Mouse (Mus musculus): ENCODE data around the gene Sectm1b.

Gene Sectm1b

GRCm38 (mm10) chr11:121081120-121081519 is 17.8 kb upstream of the Sectm1b start, which contains the start of gene Sectm1a:
Sectm1a (minus strand) TSS chr11:121081220.
- in situ Hi-C loops (cut with MboI; ENCODE audit: low pct_unique_long_range_greater_than_20kb in 1 of 2, low sequenced_read_pairs in 2 of 2, unreplicated experiment in 1 of 2) = no loop called here

- in situ Hi-C loops (cut with MboI; ENCODE audit: low pct_unique_long_range_greater_than_20kb in 1 of 2, low sequenced_read_pairs in 2 of 2, unreplicated experiment in 1 of 2) = no loop called here
Measured at GRCm38 (mm10) chr11:121080330-121080729, 17.0 kb upstream of the Sectm1b start.

GRCm38 (mm10) chr11:121075655-121076054 is 12.3 kb upstream of the Sectm1b start:
- in situ Hi-C loops (cut with MboI; ENCODE audit: low pct_unique_long_range_greater_than_20kb in 1 of 2, low sequenced_read_pairs in 2 of 2, unreplicated experiment in 1 of 2) = no loop called here

GRCm38 (mm10) chr11:121069662-121070061 is 6.3 kb upstream of the Sectm1b start:
- in situ Hi-C loops (cut with MboI; ENCODE audit: low pct_unique_long_range_greater_than_20kb in 1 of 2, low sequenced_read_pairs in 2 of 2, unreplicated experiment in 1 of 2) = loop anchor here in 1 of 2 experiments (10.0 kb wide), 1 partner anchor 55 kb away; no protein-coding TSS in a partner anchor

- in situ Hi-C loops (cut with MboI; ENCODE audit: low pct_unique_long_range_greater_than_20kb in 1 of 2, low sequenced_read_pairs in 2 of 2, unreplicated experiment in 1 of 2) = loop anchor here in 1 of 2 experiments (10.0 kb wide), 1 partner anchor 57 kb away; no protein-coding TSS in a partner anchor
Measured at GRCm38 (mm10) chr11:121067895-121068294, 4.5 kb upstream of the Sectm1b start.

GRCm38 (mm10) chr11:121064197-121064596 is 828 bp upstream of the Sectm1b start:
- in situ Hi-C loops (cut with MboI; ENCODE audit: low pct_unique_long_range_greater_than_20kb in 1 of 2, low sequenced_read_pairs in 2 of 2, unreplicated experiment in 1 of 2) = loop anchor here in 1 of 2 experiments (10.0 kb wide), 1 partner anchor 61 kb away; no protein-coding TSS in a partner anchor

GRCm38 (mm10) chr11:121061615-121062014 is 1.8 kb downstream of the Sectm1b start:
- in situ Hi-C loops (cut with MboI; ENCODE audit: low pct_unique_long_range_greater_than_20kb in 1 of 2, low sequenced_read_pairs in 2 of 2, unreplicated experiment in 1 of 2) = loop anchor here in 1 of 2 experiments (10.0 kb wide), 1 partner anchor 63 kb away; no protein-coding TSS in a partner anchor

- in situ Hi-C loops (cut with MboI; ENCODE audit: low pct_unique_long_range_greater_than_20kb in 1 of 2, low sequenced_read_pairs in 2 of 2, unreplicated experiment in 1 of 2) = loop anchor here in 1 of 2 experiments (10.0 kb wide), 1 partner anchor 64 kb away; no protein-coding TSS in a partner anchor
Measured at GRCm38 (mm10) chr11:121060401-121061067, 2.8 kb downstream of the Sectm1b start.

- in situ Hi-C loops (cut with MboI; ENCODE audit: low pct_unique_long_range_greater_than_20kb in 1 of 2, low sequenced_read_pairs in 2 of 2, unreplicated experiment in 1 of 2) = no loop called here
Measured at GRCm38 (mm10) chr11:121059471-121059870, 3.9 kb downstream of the Sectm1b start.

GRCm38 (mm10) chr11:121058956-121059355 is 4.4 kb downstream of the Sectm1b start:
- in situ Hi-C loops (cut with MboI; ENCODE audit: low pct_unique_long_range_greater_than_20kb in 1 of 2, low sequenced_read_pairs in 2 of 2, unreplicated experiment in 1 of 2) = no loop called here

- in situ Hi-C loops (cut with MboI; ENCODE audit: low pct_unique_long_range_greater_than_20kb in 1 of 2, low sequenced_read_pairs in 2 of 2, unreplicated experiment in 1 of 2) = no loop called here
Measured at GRCm38 (mm10) chr11:121058122-121058521, 5.2 kb downstream of the Sectm1b start.

GRCm38 (mm10) chr11:121056536-121057236 is 6.7 kb downstream of the Sectm1b start:
- in situ Hi-C loops (cut with MboI; ENCODE audit: low pct_unique_long_range_greater_than_20kb in 1 of 2, low sequenced_read_pairs in 2 of 2, unreplicated experiment in 1 of 2) = no loop called here

- in situ Hi-C loops (cut with MboI; ENCODE audit: low pct_unique_long_range_greater_than_20kb in 1 of 2, low sequenced_read_pairs in 2 of 2, unreplicated experiment in 1 of 2) = no loop called here
Measured at GRCm38 (mm10) chr11:121053536-121053935, 9.8 kb downstream of the Sectm1b start.

- in situ Hi-C loops (cut with MboI; ENCODE audit: low pct_unique_long_range_greater_than_20kb in 1 of 2, low sequenced_read_pairs in 2 of 2, unreplicated experiment in 1 of 2) = no loop called here
Measured at GRCm38 (mm10) chr11:121052387-121052786, 11.0 kb downstream of the Sectm1b start.

GRCm38 (mm10) chr11:121051793-121052192 is 11.6 kb downstream of the Sectm1b start:
- in situ Hi-C loops (cut with MboI; ENCODE audit: low pct_unique_long_range_greater_than_20kb in 1 of 2, low sequenced_read_pairs in 2 of 2, unreplicated experiment in 1 of 2) = no loop called here

- in situ Hi-C loops (cut with MboI; ENCODE audit: low pct_unique_long_range_greater_than_20kb in 1 of 2, low sequenced_read_pairs in 2 of 2, unreplicated experiment in 1 of 2) = loop anchor here in 1 of 2 experiments (10.0 kb wide), 1 partner anchor 145 kb away; no protein-coding TSS in a partner anchor
Measured at GRCm38 (mm10) chr11:121049840-121050239, 13.5 kb downstream of the Sectm1b start.

- in situ Hi-C loops (cut with MboI; ENCODE audit: low pct_unique_long_range_greater_than_20kb in 1 of 2, low sequenced_read_pairs in 2 of 2, unreplicated experiment in 1 of 2) = loop anchor here in 1 of 2 experiments (10.0 kb wide), 1 partner anchor 143 kb away; no protein-coding TSS in a partner anchor
Measured at GRCm38 (mm10) chr11:121047826-121048399, 15.5 kb downstream of the Sectm1b start.

GRCm38 (mm10) chr11:121045286-121045685 is 18.1 kb downstream of the Sectm1b start:
- in situ Hi-C loops (cut with MboI; ENCODE audit: low pct_unique_long_range_greater_than_20kb in 1 of 2, low sequenced_read_pairs in 2 of 2, unreplicated experiment in 1 of 2) = loop anchor here in 1 of 2 experiments (10.0 kb wide), 1 partner anchor 140 kb away; no protein-coding TSS in a partner anchor

- in situ Hi-C loops (cut with MboI; ENCODE audit: low pct_unique_long_range_greater_than_20kb in 1 of 2, low sequenced_read_pairs in 2 of 2, unreplicated experiment in 1 of 2) = loop anchor here in 1 of 2 experiments (10.0 kb wide), 1 partner anchor 138 kb away; no protein-coding TSS in a partner anchor
Measured at GRCm38 (mm10) chr11:121043025-121043424, 20.3 kb downstream of the Sectm1b start.

All from mouse embryonic stem cell (cell line).